Mouse (Mus musculus): ENCODE results near the gene Pknox2.

- TF ChIP-seq POLR2A (IDR thresholded peaks at IDR 0.05; ENCODE audit: borderline replicate concordance, extremely low read depth, low read depth, low read length) = no peak
- no peak for TF ChIP-seq CTCF (IDR thresholded peaks at IDR 0.05; ENCODE audit: insufficient read depth, low read length)
Measured at GRCm38 (mm10) chr9:37178911-37179310, 31.7 kb upstream of the Pknox2 start.

Measured in lung, adult 2 months (tissue).